Comparison of ENCODE assay signal across 9 mouse cellular contexts in the genomic region with DNA sequence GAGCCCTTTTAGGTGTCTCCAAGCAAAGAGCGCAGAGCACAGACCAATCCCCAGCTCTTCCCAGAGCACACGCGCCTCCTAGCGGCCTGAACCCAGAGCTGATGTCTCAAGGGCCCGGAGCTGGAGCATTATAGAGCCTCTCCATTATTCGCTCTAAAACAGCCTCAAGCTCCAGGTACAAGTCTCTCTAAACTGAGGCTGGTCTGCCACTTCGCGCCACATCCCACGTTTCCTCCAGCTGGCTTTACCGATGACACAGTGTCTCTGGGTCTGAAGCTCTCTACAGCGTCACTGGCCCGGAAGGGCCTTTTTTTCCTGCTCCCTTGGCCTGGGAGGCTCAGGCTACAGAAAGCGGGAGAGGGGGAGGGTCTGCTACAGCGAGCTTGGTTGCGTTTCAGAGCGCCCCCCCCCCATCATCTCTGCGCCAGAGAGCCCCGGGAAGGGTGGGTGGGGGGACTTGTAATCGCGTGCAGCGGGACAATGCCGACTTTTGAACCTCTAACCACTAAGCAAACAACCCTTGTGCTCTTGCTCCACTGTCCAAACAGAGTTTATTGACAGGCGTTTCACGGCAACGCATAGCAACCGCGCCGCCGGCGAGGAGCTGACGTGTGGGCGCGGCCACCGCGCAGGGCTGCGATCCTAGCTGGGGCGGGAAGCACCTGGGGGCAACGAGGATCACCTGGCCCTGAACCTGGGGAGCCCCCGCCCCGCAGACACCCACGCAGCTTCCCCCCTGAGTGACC. TPM values are rescaled to one million over a fixed set of nuclear protein-coding genes. Genes with fewer than 3 reads are reported as not detected.
DNase-seq lines count a peak whose midpoint lies in the region; ATAC-seq and TF ChIP-seq lines count a peak whose summit lies in the region.
"Had no signal": no experiment of that assay in that cellular context is flagged by ENCODE, and none has a peak within 500 bp of the region (broad histone marks: within the 10 kb centered on the region; RNA-seq: fewer than 3 reads in every experiment).

No protein-coding gene starts in this region.

- no peak overlapping the region for H3K4me3 ChIP-seq in layer of hippocampus, adult 2 months
- peak overlapping the region; percentile 18 for H3K4me3 ChIP-seq in embryonic facial prominence, embryonic 13.5 days
- peak overlapping the region; percentile 4; the same call in 1 of the 2 replicates for H3K4me3 ChIP-seq in hindbrain, postnatal 0 days (ENCODE audit: low read length)
- peak overlapping the region; percentile 14 to 15; a peak in 2 of 4 replicates for H3K4me3 ChIP-seq in liver, embryonic 14.5 days (ENCODE audit: insufficient read depth in 1 of 2, low read depth in 2 of 2, low read length in 2 of 2)
- H3K4me3 ChIP-seq: erythroblast, embryonic 14.5 days had no signal

- peaks cover 27% of the 10 kb centered on the region for H3K27me3 ChIP-seq in Patski
- H3K27me3 ChIP-seq in embryonic facial prominence, embryonic 13.5 days, result peaks cover 98% of the 10 kb centered on the region
- peaks cover 90% of the 10 kb centered on the region for H3K27me3 ChIP-seq in hindbrain, postnatal 0 days (ENCODE audit: insufficient read depth, low read length)
- H3K27me3 ChIP-seq in liver, embryonic 14.5 days (ENCODE audit: control insufficient read depth, insufficient read depth, low read length), result peaks cover 68% of the 10 kb centered on the region

- peak; percentile 78 for TF ChIP-seq CTCF in layer of hippocampus, adult 2 months (conservative IDR thresholded peaks at IDR 0.05)
- no peak for TF ChIP-seq CTCF in Patski (IDR thresholded peaks at IDR 0.05)
- TF ChIP-seq CTCF in hindbrain, postnatal 0 days (IDR thresholded peaks at IDR 0.05; ENCODE audit: low read depth), result peak; percentile 63
- peak; percentile 75 for TF ChIP-seq CTCF in liver, embryonic 14.5 days (IDR thresholded peaks at IDR 0.05; ENCODE audit: low read depth)

- CTCF ChIA-PET in Patski (lab: Charles Lee), result interaction anchor here (0.9 to 6.5 kb wide), 13 partner anchors 9 to 432 kb away, joined by 3 to 51 read pairs (median 3); partner anchors contain the start of gene Cdx2

- in situ Hi-C loops in Patski (cut with MboI; ENCODE audit: low pct_unique_long_range_greater_than_20kb), result no loop called here

- H3K4me2 ChIP-seq in embryonic facial prominence, embryonic 13.5 days, result peak overlapping the region; percentile 39
- H3K4me2 ChIP-seq in hindbrain, postnatal 0 days (ENCODE audit: low read depth, low read length), result peak overlapping the region; percentile 28
- peak overlapping the region; percentile 41 for H3K4me2 ChIP-seq in liver, embryonic 14.5 days (ENCODE audit: low read depth)

- DNase-seq in layer of hippocampus, adult 2 months (ENCODE audit: low spot score in 2 of 2), result no peak
- no peak for DNase-seq in layer of hippocampus, postnatal 36 days
- DNase-seq in Patski (ENCODE audit: low read depth, low spot score), result no peak
- DNase-seq in hindbrain, postnatal 0 days (ENCODE audit: low spot score), result peak; percentile 69
- peak in 1 of 3 experiments; percentile 20 for DNase-seq in liver, embryonic 14.5 days (ENCODE audit: low read depth in 3 of 3, low spot score in 3 of 3)
- peak; percentile 78 for DNase-seq in neural tube, embryonic 10.5 days (ENCODE audit: extremely low spot score, low spot score)
- DNase-seq in right cerebral cortex, postnatal 36 days (ENCODE audit: low spot score in 2 of 2), result no peak

- WGBS in embryonic facial prominence, embryonic 13.5 days, result under 1% methylated on average over 41 of the region's 41 CpGs
- under 1% methylated on average over 40 of the region's 41 CpGs for WGBS in hindbrain, postnatal 0 days
- 1% methylated on average over 40 of the region's 41 CpGs for WGBS in liver, embryonic 14.5 days (ENCODE audit: insufficient replicate concordance)

- H3K9me3 ChIP-seq in embryonic facial prominence, embryonic 13.5 days, result no peaks in the 10 kb centered on the region
- H3K9me3 ChIP-seq in hindbrain, postnatal 0 days (ENCODE audit: low read length), result no peaks in the 10 kb centered on the region
- no peaks in the 10 kb centered on the region for H3K9me3 ChIP-seq in liver, embryonic 14.5 days (ENCODE audit: control insufficient read depth, low read length)

- peaks cover 15% of the 10 kb centered on the region for H3K4me1 ChIP-seq in embryonic facial prominence, embryonic 13.5 days
- H3K4me1 ChIP-seq in hindbrain, postnatal 0 days (ENCODE audit: insufficient read depth, low read length), result no peaks in the 10 kb centered on the region
- H3K4me1 ChIP-seq in liver, embryonic 14.5 days (replicated peaks; ENCODE audit: control insufficient read depth in 2 of 2, insufficient read depth in 2 of 2, low read length in 1 of 2), result 0 out of 4 replicates have a peak, but pooled peaks cover 0 to 2% of the 10 kb centered on the region in 2 experiments

- no peaks in the 10 kb centered on the region for H3K36me3 ChIP-seq in embryonic facial prominence, embryonic 13.5 days
- H3K36me3 ChIP-seq in hindbrain, postnatal 0 days (ENCODE audit: insufficient read depth, low read length), result no peaks in the 10 kb centered on the region
- no peaks in the 10 kb centered on the region for H3K36me3 ChIP-seq in liver, embryonic 14.5 days (replicated peaks; ENCODE audit: control insufficient read depth, insufficient read depth, low read depth)

- H3K27ac ChIP-seq in layer of hippocampus, adult 2 months, result no peak overlapping the region
- no peak overlapping the region for H3K27ac ChIP-seq in embryonic facial prominence, embryonic 13.5 days
- no peak overlapping the region for H3K27ac ChIP-seq in hindbrain, postnatal 0 days
- H3K27ac ChIP-seq in liver, embryonic 14.5 days, result no peak overlapping the region; the same call in 1 of the 2 replicates

- POLR2A ChIA-PET in Patski (lab: Charles Lee), result no interaction called here

- no peak for TF ChIP-seq EP300 in liver, embryonic 14.5 days (IDR thresholded peaks at IDR 0.05; ENCODE audit: low read depth)

- no peak overlapping the region for H3K9ac ChIP-seq in embryonic facial prominence, embryonic 13.5 days
- H3K9ac ChIP-seq in hindbrain, postnatal 0 days (replicated peaks; ENCODE audit: low read length), result no peak overlapping the region
- H3K9ac ChIP-seq in liver, embryonic 14.5 days (replicated peaks), result no peak overlapping the region

- ATAC-seq in Patski, result peak; percentile 77
- ATAC-seq in embryonic facial prominence, embryonic 13.5 days (ENCODE audit: insufficient number of reproducible peaks, insufficient read depth, low FRiP score, low TSS enrichment, low read depth), result 0 out of 2 replicates have a peak, but pooled peaks have one; percentile 56
- 0 out of 2 replicates have a peak, but pooled peaks have one; percentile 49 for ATAC-seq in hindbrain, postnatal 0 days
- ATAC-seq in liver, embryonic 14.5 days (ENCODE audit: insufficient read depth), result peak; percentile 80

RNA-seq across cellular contexts. Expression of gene Cdx2, which starts 7.6 kb away (rescaled TPM):
- not detected for total RNA-seq in layer of hippocampus, adult 2 months (2021)
- not detected for total RNA-seq in layer of hippocampus, postnatal 36 days (2021)
- 0.13 TPM for polyA plus RNA-seq in Patski (2021)
- 0.56 TPM in 1 of 2 replicates, not detected in the other for polyA plus RNA-seq in embryonic facial prominence, embryonic 13.5 days (2015; fragmentation: Nextera tagmentation; extraction: Ambion mirVana)
- not detected in 2 replicates for total RNA-seq in hindbrain, postnatal 0 days (2014; rRNA removed)
- not detected in 2 replicates for polyA plus RNA-seq in hindbrain, postnatal 0 days (2015; fragmentation: Nextera tagmentation; extraction: Ambion mirVana)
- 0.09 TPM in 1 of 2 replicates, not detected in the other for polyA plus RNA-seq in liver, embryonic 14.5 days (2012; rRNA removed)
- polyA plus RNA-seq in liver, embryonic 14.5 days (2014; fragmentation: Nextera tagmentation; extraction: Ambion mirVana), result not detected in 2 replicates

RNA-seq across cellular contexts. Expression of gene Urad, which starts 22.8 kb away (rescaled TPM):
- not detected for total RNA-seq in layer of hippocampus, adult 2 months (2021)
- not detected for total RNA-seq in layer of hippocampus, postnatal 36 days (2021)
- polyA plus RNA-seq in Patski (2021), result not detected
- polyA plus RNA-seq in embryonic facial prominence, embryonic 13.5 days (2015; fragmentation: Nextera tagmentation; extraction: Ambion mirVana), result not detected in 2 replicates
- not detected in 2 replicates for total RNA-seq in hindbrain, postnatal 0 days (2014; rRNA removed)
- not detected in 2 replicates for polyA plus RNA-seq in hindbrain, postnatal 0 days (2015; fragmentation: Nextera tagmentation; extraction: Ambion mirVana)
- polyA plus RNA-seq in liver, embryonic 14.5 days (2012; rRNA removed), result 1.0 and 1.1 TPM in 2 replicates
- 0.30 and 0.57 TPM in 2 replicates for polyA plus RNA-seq in liver, embryonic 14.5 days (2014; fragmentation: Nextera tagmentation; extraction: Ambion mirVana)
- polyA plus RNA-seq: erythroblast, embryonic 14.5 days had no signal

RNA-seq across cellular contexts. Expression of gene Pdx1, which starts 29.7 kb away (rescaled TPM):
- total RNA-seq in layer of hippocampus, adult 2 months (2021), result not detected
- not detected for total RNA-seq in layer of hippocampus, postnatal 36 days (2021)
- polyA plus RNA-seq in Patski (2021), result not detected
- not detected in 2 replicates for polyA plus RNA-seq in embryonic facial prominence, embryonic 13.5 days (2015; fragmentation: Nextera tagmentation; extraction: Ambion mirVana)
- total RNA-seq in hindbrain, postnatal 0 days (2014; rRNA removed), result not detected in 2 replicates
- polyA plus RNA-seq in hindbrain, postnatal 0 days (2015; fragmentation: Nextera tagmentation; extraction: Ambion mirVana), result not detected in 2 replicates
- 0.02 and 0.03 TPM in 2 replicates for polyA plus RNA-seq in liver, embryonic 14.5 days (2012; rRNA removed)
- polyA plus RNA-seq in liver, embryonic 14.5 days (2014; fragmentation: Nextera tagmentation; extraction: Ambion mirVana), result not detected in 2 replicates
- polyA plus RNA-seq: erythroblast, embryonic 14.5 days had no signal

Comparison
In these comparisons a context has a peak if more than half of its experiments do, and no peak if none do; other contexts are left out.
1. DNase-seq: peak in hindbrain, postnatal 0 days (single experiment) and neural tube, embryonic 10.5 days (single experiment); none in layer of hippocampus, adult 2 months (0 of 2), layer of hippocampus, postnatal 36 days (0 of 2), Patski (single experiment) and right cerebral cortex, postnatal 36 days (0 of 2).
2. Peak in every context shown above with its lines, with median percentiles within 50 percentile points of each other: ATAC-seq and H3K4me2 ChIP-seq.